Mouse (Mus musculus) cerebellum, adult 2 months (tissue): Measurements from ENCODE around the gene Col27a1. TPM values are rescaled to one million over a fixed set of nuclear protein-coding genes. Genes with fewer than 3 reads are reported as not detected.

ENCODE experiments used
- DNase-seq, 2 experiments: peaks; one replicate each; pipeline ENCODE4 v3.0.0; 2021
- H3K27ac ChIP-seq: fragments of 200-500 bp; 2 replicates; pipeline ENCODE4 v1.5.1; 2012; ENCODE audit warnings: low read length, control low read depth, inconsistent platforms; ENCODE audit not compliant: insufficient read depth
- H3K27me3 ChIP-seq: fragments of 200-500 bp; 2 replicates; pipeline ENCODE4 v1.6.1; 2012; ENCODE audit warnings: inconsistent platforms, mild to moderate bottlenecking, low read length, moderate library complexity; ENCODE audit not compliant: control insufficient read depth, insufficient read depth
- H3K4me1 ChIP-seq: fragments of 200-500 bp; 2 replicates; pipeline ENCODE4 v1.6.1; 2011; ENCODE audit warnings: low read length; ENCODE audit not compliant: control insufficient read depth, insufficient read depth
- H3K4me3 ChIP-seq: fragments of 200-500 bp; replicated peaks from 2 replicates; pipeline ENCODE3; 2011; ENCODE audit warnings: mild to moderate bottlenecking, low read depth, low read length, control low read depth; ENCODE audit not compliant: insufficient read depth
- CTCF ChIP-seq: fragments of 200-500 bp; IDR thresholded peaks from 2 replicates; pipeline ENCODE4 v1.5.1; 2011; ENCODE audit warnings: low read depth, mild to moderate bottlenecking, control low read depth, low read length, moderate library complexity, borderline replicate concordance; ENCODE audit not compliant: insufficient read depth
- POLR2A ChIP-seq: fragments of 200-500 bp; IDR thresholded peaks from 2 replicates; pipeline ENCODE4 v1.6.1; 2011; ENCODE audit warnings: low read length, control low read depth, borderline replicate concordance; ENCODE audit not compliant: insufficient read depth
- WGBS: fragments of 180-500 bp; shearing (Covaris S2); methylation state at CpG from one replicate; pipeline ENCODE4 v1.1.7; 2018; 5-methylcytosine and 5-hydroxymethylcytosine counted together
- polyA plus RNA-seq: library from polyadenylated mRNA; depleted of rRNA; stranded (reverse); fragments of >200 nt; gene quantifications from 2 replicates; pipeline ENCODE4 v1.2.3, GENCODE M21; 2012

Gene Col27a1
- polyA plus RNA-seq, 1 experiment, result 24.2 TPM

GRCm38 (mm10) chr4:63233557-63234452, 20.0 kb downstream of the Col27a1 start:
- no peak for TF ChIP-seq CTCF
- TF ChIP-seq POLR2A, result no peak
- 83% methylated on average over 7 of the region's 7 CpGs for WGBS
- no peak overlapping the region for H3K27ac ChIP-seq

GRCm38 (mm10) chr4:63234852-63235251, 21.0 kb downstream of the Col27a1 start:
- DNase-seq, result no peak
- peaks cover 62% of the 10 kb centered on the region for H3K4me1 ChIP-seq
- H3K27me3 ChIP-seq, result no peaks in the 10 kb centered on the region
- H3K27ac ChIP-seq, result no peak overlapping the region
- no peak for TF ChIP-seq CTCF
- no peak for TF ChIP-seq POLR2A
- WGBS, result over 99% methylated on average over 5 of the region's 5 CpGs
- no peak overlapping the region for H3K4me3 ChIP-seq

More at GRCm38 (mm10) chr4:63233557-63234452, 20.0 kb downstream of the Col27a1 start:
- Histone ChIP-seq H3K4me3 (no peak overlapping the region), H3K4me1 (peaks cover 71% of the 10 kb centered on the region), H3K27me3 (no peaks in the 10 kb centered on the region)
- no peak for DNase-seq

- TF ChIP-seq CTCF, result no peak
- TF ChIP-seq POLR2A, result no peak
- 63% methylated on average over 2 of the region's 2 CpGs for WGBS
- no peak overlapping the region for H3K27ac ChIP-seq
Measured at GRCm38 (mm10) chr4:63236235-63236634, 22.4 kb downstream of the Col27a1 start.

GRCm38 (mm10) chr4:63237225-63237624, 23.4 kb downstream of the Col27a1 start:
- no peak overlapping the region for H3K4me3 ChIP-seq
- no peaks in the 10 kb centered on the region for H3K27me3 ChIP-seq
- H3K4me1 ChIP-seq, result peaks cover 41% of the 10 kb centered on the region
- DNase-seq, result peak in 1 of 2 experiments; percentile 79
- TF ChIP-seq CTCF (no peak), POLR2A (no peak)
- H3K27ac ChIP-seq, result no peak overlapping the region
- WGBS, result 49% methylated on average over 3 of the region's 3 CpGs

More at GRCm38 (mm10) chr4:63236235-63236634, 22.4 kb downstream of the Col27a1 start:
- Histone ChIP-seq H3K4me1 (peaks cover 49% of the 10 kb centered on the region), H3K4me3 (no peak overlapping the region), H3K27me3 (no peaks in the 10 kb centered on the region)
- DNase-seq, result peak in 1 of 2 experiments; percentile 43

GRCm38 (mm10) chr4:63238141-63238540, 24.3 kb downstream of the Col27a1 start:
- DNase-seq, result no peak
- Histone ChIP-seq H3K27ac (no peak overlapping the region), H3K27me3 (no peaks in the 10 kb centered on the region), H3K4me1 (peaks cover 33% of the 10 kb centered on the region), H3K4me3 (no peak overlapping the region)
- TF ChIP-seq CTCF, result no peak
- no peak for TF ChIP-seq POLR2A
- WGBS, result 93% methylated on average over 7 of the region's 7 CpGs

- Histone ChIP-seq H3K27ac (no peak overlapping the region), H3K27me3 (no peaks in the 10 kb centered on the region), H3K4me3 (no peak overlapping the region), H3K4me1 (peaks cover 27% of the 10 kb centered on the region)
- no peak for TF ChIP-seq POLR2A
- TF ChIP-seq CTCF, result no peak
- 94% methylated on average over 5 of the region's 5 CpGs for WGBS
- DNase-seq, result no peak
Measured at GRCm38 (mm10) chr4:63238722-63239121, 24.9 kb downstream of the Col27a1 start.

- DNase-seq, result peak in 1 of 2 experiments; percentile 59
- Histone ChIP-seq H3K4me1 (peaks cover 15% of the 10 kb centered on the region), H3K27me3 (no peaks in the 10 kb centered on the region), H3K27ac (no peak overlapping the region), H3K4me3 (no peak overlapping the region)
- 73% methylated on average over 3 of the region's 3 CpGs for WGBS
- no peak for TF ChIP-seq CTCF
- no peak for TF ChIP-seq POLR2A
Measured at GRCm38 (mm10) chr4:63241031-63241430, 27.2 kb downstream of the Col27a1 start.

- TF ChIP-seq CTCF (no peak), POLR2A (no peak)
- no peaks in the 10 kb centered on the region for H3K4me1 ChIP-seq
- H3K27me3 ChIP-seq, result no peaks in the 10 kb centered on the region
- H3K27ac ChIP-seq, result no peak overlapping the region
- H3K4me3 ChIP-seq, result no peak overlapping the region
- no peak for DNase-seq
Measured at GRCm38 (mm10) chr4:63247991-63248390, 34.2 kb downstream of the Col27a1 start.

GRCm38 (mm10) chr4:63248951-63249350, 35.1 kb downstream of the Col27a1 start:
- H3K27ac ChIP-seq, result no peak overlapping the region
- TF ChIP-seq POLR2A (no peak), CTCF (no peak)
- H3K4me1 ChIP-seq, result no peaks in the 10 kb centered on the region
- DNase-seq, result no peak
- H3K27me3 ChIP-seq, result no peaks in the 10 kb centered on the region
- WGBS, result 95% methylated on average over 6 of the region's 6 CpGs
- no peak overlapping the region for H3K4me3 ChIP-seq
